Mouse (Mus musculus): ENCODE measurements at regions not wholly inside any gene's neighbourhood (a gene's known extent, or its start where the extent isn't known, plus 50 kb on each side); places are given as distances from the start of the nearest gene placed in this dataset.

DNA sequence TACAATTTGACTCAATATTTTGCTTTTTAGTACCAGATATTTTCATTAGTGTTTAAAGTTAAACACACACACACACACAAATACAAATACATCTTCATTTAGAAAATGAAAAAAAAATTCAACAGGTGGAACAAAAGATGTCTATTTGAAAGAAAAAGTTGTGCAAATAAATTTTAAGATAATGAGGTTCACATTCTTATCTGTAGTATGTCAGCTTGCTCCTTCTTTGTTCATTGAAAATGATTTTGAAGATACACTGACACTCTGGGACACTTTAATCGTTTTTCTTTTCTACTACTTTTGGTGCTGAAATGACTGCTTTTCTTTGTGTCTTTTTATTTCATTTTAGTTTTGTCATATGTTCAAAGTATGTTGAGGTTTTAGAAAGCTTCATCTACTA is 732.9 kb upstream of the Nudt12 start:
- Histone ChIP-seq H3K4me1 (ENCODE audit: control insufficient read depth, insufficient read depth, low read depth, low read length) (no peaks in the 10 kb centered on the region), H3K4me2 (ENCODE audit: low read length) (no peak overlapping the region), H3K27ac (ENCODE audit: low read depth, low read length) (no peak overlapping the region), H3K27me3 (replicated peaks; ENCODE audit: control insufficient read depth, insufficient read depth, low read length) (no peaks in the 10 kb centered on the region), H3K36me3 (ENCODE audit: control insufficient read depth, insufficient read depth, low read length) (no peaks in the 10 kb centered on the region), H3K4me3 (ENCODE audit: low read length) (no peak overlapping the region), H3K9ac (ENCODE audit: low read depth, low read length) (no peak overlapping the region), H3K9me3 (ENCODE audit: control insufficient read depth, low read length) (no peaks in the 10 kb centered on the region)
- no peak for ATAC-seq
- 77% methylated on average over 1 of the region's 1 CpGs for WGBS
